Mouse (Mus musculus): ENCODE data around the gene Ace3.
"Not testable (repeated sequence)": the region's sequence is repeated elsewhere in the genome, so short reads cannot be mapped to it uniquely, and the experiment has no call there.

Ace3 gene

DNA sequence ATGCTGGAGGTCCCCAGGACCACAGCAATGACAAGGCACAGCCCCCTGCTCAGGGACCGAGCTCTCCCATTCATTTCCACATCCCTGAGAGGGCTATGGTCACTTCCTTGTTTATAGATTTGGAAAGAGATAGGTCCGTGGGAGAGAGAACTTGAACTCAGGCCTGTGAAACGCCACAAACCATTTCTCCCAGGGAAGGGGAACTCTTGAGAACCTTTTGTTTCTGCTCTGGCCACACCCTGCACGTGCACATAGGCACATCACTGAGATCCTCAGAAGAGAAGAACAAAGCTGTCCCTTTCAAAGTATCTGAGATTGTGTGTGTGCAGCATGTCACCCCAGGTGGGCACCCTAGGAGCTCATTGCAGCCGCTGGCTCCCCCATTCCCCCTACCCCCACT, 15.8 kb upstream of the Ace3 start:
- DNase-seq (ENCODE audit: low read depth, low spot score) = no peak

DNA sequence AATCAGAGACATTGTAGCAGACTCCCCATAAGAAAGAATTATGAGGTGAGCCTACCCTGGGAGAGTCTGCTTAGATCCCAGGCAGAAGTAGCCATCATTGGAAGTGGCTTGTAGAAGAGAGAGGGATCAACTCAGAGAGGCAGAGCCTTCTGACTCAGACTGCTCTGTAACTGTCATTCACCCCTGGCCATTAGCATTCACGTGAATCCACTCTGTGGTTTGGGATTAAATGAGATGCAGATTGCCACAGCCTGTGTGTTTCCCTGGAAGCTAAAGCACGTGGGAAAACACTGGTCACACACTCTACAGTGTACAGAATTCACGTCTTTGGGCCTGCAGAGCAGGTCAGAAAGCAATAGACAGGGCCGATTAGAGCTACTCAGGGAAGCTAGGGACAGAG, 10.0 kb upstream of the Ace3 start:
- no peak for DNase-seq (ENCODE audit: low read depth, low spot score)

DNA sequence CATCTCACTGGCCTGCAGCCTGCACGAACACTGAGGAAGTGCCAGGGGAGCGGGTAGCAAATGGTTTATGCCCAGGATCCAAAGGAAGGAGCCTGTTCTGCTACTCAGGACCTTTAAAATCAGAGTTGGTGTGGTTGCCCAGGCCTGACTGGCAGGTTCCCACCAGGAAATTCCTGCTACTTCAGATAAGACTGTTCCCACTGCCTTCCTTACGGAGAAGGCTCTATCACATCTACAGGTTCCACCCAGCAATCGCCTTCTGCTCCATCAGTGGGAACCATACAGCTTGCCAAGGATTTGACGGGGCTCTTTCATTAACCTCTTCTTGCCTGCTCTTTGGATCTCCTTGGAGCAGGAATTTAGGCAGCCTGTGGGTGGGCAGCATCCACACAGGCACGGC, 7.0 kb upstream of the Ace3 start:
- DNase-seq (ENCODE audit: low read depth, low spot score) = no peak

DNA sequence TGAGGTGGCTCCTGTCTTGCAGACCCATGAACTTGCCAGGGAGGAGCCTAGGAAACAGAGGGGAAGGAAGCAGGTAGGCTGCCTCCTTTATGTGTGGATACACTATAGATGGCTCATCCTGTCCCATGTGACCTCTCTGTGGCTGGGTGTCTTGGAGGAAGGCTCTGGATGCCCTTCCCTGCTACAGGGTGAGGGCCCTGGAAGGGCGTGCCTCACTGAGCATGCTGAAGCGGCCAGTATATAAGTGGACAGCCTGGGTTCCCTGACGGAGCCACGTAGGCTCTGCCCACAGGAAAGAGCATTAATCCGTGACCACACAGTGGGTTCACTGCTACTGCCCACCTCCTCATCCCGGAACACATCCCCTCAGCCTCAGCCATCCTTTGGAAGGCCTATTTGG, 5.0 kb upstream of the Ace3 start:
- no peak for DNase-seq (ENCODE audit: low read depth, low spot score)

DNA sequence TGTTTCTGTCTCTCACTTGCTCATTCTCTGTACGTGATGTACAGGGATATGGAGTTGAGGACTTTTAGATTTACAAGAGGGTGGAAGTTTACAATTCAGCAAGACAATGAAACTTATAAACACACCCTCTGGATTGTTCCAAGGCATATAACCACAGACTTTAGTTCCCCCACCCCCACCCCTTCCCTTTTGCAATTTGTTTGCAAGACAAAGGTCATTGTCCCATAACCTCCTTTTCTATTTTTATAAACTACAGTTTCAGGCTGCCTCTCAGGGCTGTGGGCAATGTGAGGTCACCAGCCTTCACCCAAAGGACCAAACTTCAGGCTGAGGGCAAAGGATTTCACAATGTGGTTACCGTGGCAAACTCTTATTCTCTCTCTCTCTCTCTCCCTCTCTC, 4.2 kb upstream of the Ace3 start:
- no peak for DNase-seq (ENCODE audit: low read depth, low spot score)

DNA sequence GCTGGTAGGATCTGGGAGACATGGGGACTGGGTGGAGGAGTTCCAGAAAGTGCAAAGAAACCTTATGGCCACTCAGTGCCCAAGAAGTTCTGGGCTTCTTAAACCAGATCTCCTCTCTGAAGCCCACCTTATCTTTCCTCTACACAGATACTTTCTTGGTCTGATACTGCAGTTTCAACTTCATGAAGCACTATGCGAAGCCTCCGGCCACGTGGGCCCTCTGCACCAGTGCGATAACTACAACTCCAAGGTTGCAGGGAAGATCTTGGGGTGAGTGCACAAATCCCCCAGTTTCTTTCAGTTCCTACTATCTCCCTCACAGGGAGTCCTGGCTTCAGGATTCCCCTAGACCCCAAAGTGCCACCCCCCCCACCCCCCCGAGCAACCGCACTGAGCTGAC, 5.6 kb downstream of the Ace3 start:
- no peak for DNase-seq (ENCODE audit: low read depth, low spot score)

DNA sequence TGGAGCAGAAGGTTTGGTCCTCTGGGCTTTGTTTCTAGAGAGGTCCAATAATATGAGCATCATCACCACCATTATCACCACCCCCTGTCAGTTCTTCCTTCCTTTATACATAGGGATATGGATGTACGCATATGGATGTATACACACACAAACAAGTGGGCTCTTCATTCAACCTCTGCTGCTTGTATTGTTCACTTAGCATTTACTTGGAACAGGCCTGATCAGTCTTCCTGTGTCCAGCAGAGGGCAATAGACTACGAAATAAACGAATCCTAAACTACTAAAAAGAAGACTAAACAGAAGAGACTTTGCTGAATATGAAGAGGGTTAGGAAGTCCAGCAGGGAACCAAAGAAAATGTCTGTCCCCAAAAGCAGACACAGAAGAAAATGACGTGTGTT, 7.2 kb downstream of the Ace3 start:
- peak; percentile 17 for DNase-seq (ENCODE audit: low read depth, low spot score)

DNA sequence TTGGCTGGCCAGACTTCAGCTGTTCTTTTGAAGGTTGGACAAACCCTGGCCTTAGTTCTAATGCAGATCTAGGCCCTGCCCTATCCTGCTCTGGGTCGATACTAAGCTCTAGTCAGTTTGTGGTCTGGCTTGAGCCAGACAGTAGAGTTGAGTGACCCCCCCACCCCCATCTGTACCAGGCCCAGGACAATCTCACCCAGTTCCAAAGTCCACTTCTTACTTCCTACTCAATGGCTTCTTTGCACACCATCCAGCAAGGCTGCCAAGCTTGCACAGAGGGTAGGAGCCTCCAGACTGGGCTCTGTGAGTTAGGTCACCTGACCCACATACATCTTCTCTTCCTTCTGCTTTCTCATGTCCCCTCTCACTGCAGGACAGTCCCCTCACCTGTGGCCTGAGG, 10.1 kb downstream of the Ace3 start:
- DNase-seq (ENCODE audit: low read depth, low spot score) = no peak

DNA sequence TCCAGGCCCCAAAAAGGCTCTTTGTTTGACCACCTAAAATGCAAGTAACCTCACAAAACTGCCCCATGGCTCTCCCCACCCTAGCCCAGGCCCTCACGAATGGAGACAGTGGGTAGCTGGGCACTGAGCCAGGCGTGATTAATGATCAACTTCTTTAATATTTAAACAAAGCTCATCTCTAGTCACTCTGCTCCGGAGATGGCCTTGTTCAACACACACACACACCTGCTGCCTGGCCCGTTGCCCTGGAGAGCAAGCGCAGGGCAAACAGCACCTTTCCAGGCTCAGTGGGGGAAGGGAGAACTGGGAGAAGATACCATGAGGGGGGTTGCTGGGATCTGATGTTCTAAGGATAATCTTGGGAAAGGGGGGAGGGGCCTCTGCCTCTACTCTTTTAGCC, 11.5 kb downstream of the Ace3 start:
- no peak for DNase-seq (ENCODE audit: low read depth, low spot score)

DNA sequence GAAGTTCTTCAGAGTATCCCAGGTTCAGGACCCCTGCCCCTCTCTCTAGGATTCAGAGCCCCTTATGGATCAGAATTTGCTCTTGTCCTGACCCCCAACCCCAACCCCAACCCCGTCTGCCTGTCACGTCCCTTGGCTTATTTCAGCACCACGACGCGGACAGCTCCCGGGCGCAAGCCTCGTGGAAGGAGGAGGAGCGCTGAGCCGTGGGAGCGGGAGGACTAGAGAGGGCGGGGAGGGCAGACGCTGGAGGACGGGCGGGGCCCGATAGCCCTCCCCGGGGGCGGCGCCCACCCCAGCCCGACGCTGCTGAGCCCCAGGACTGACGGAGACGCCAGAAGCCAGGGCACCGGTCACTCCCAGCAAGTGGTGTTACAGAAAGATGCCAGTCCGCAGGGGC, 13.3 kb downstream of the Ace3 start, which contains the start of gene Kcnh6:
Kcnh6 (plus strand) TSS at position 304 of the 400 bp plus-strand sequence.
- no peak for DNase-seq (ENCODE audit: low read depth, low spot score)

DNA sequence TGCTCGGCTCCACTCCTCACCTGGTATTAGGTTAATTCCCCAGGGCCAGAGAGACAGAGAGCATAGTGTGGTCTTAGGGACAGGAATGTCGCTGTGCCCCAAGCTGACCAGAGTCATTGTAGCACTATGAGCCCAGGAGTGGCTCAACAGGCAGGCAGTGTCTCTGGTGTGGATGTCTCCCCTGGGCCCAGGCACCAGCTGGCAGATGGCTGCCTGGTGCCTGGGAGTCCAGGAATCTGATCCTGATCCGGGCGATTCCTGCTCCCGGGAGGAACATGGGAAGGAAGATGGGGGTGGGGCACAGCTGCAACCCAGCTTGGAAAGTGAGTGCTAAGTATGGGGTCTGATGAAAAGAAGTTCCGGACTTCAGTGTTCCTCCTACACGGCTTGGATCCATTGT, 18.2 kb downstream of the Ace3 start:
- no peak for DNase-seq (ENCODE audit: low read depth, low spot score)

DNA sequence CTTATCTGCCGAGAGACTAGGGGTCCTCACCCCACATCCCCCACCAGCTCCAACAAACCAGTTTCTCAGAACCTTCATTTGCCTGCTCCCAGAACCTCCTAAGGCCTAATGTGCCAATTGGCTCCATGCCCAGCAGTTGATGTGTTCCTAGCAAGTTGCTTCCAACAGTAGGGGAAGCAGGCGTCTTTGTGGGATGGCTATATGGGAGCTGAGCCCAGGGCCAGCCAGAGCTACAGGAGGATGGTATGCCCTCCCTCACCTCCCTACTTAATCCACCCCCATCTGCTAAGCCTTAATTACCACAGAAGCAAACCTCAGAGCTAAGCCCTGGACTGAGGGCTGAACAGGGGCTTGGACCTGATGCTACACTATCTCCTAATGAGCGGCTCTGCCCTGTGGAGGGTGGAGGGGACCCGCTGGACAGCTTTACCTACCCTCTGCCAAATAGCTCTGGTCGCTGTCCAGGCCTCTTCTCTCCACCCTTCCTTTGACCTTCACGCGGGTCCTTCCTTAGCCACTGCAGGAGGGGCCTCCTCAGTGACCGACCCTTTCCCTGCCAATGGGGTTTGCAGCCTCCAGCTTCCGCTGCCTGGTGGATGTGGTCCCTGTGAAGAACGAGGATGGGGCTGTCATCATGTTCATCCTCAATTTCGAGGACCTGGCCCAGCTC, 19.2 kb downstream of the Ace3 start:
- DNase-seq (ENCODE audit: low read depth, low spot score) = peak; percentile 40

DNA sequence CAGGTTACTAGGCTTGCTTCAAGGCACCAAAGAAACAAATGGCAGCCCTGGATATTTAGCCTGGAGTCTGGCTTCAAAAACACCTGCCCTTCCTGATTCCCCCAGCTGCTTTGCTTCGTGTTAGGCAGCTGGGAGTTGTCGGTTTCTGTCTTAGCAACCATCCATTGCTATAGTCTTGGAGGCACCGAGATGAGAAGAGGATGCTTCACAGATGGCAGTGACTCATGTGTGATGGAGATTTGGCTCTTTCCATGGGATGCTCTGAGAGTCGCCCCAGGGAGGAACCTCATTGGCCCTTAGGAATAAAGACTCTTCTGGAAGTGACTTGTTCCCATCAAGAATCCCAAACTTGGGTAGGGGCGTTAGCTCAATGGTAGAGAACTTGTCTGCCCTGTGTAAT, 22.0 kb downstream of the Ace3 start:
- peak; percentile 54 for DNase-seq (ENCODE audit: low read depth, low spot score)

DNA sequence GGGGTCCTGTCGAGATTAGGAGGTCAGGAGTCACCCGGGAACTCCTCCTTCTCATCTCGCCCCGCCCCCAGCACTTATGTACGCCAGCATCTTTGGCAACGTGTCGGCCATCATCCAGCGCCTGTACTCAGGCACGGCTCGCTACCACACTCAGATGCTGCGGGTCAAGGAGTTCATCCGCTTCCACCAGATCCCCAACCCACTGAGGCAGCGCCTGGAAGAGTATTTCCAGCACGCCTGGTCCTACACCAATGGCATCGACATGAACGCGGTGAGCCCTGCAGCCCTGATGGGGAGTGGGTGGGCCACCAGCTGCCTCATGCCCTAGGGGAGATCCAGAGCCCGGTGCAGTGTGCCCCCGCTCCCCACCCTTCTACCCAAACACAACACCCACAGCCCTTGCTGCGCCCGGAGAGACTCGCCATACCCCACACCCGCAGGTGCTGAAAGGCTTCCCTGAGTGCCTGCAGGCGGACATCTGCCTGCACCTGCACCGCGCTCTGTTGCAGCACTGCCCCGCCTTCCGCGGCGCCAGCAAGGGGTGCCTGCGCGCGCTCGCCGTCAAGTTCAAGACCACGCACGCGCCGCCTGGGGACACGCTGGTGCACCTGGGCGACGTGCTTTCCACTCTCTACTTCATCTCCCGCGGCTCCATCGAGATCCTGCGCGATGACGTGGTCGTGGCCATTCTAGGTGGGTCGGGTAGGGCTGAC, 25.7 kb downstream of the Ace3 start:
- DNase-seq (ENCODE audit: low read depth, low spot score) = peak; percentile 36

DNA sequence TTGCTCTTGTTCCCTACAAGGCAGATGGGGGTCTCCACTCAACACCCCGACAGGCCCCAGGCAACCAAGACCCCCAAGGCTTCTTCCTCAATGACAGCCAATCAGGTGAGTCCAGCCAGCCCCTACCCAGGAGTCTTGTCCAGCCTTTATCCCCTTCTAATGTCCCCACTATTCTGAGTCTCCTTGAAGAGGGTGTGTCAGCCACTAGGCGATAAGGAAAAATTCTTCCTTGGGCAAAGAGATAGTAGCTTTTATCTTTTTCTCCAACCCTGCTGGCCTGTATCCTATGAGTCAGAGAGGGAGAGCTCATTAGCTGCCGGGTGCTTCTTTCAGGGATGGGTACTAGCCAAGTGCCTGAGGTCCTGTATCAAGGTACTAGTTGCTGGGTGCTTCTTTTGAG, 31.3 kb downstream of the Ace3 start:
- DNase-seq (ENCODE audit: low read depth, low spot score) = no peak

DNA sequence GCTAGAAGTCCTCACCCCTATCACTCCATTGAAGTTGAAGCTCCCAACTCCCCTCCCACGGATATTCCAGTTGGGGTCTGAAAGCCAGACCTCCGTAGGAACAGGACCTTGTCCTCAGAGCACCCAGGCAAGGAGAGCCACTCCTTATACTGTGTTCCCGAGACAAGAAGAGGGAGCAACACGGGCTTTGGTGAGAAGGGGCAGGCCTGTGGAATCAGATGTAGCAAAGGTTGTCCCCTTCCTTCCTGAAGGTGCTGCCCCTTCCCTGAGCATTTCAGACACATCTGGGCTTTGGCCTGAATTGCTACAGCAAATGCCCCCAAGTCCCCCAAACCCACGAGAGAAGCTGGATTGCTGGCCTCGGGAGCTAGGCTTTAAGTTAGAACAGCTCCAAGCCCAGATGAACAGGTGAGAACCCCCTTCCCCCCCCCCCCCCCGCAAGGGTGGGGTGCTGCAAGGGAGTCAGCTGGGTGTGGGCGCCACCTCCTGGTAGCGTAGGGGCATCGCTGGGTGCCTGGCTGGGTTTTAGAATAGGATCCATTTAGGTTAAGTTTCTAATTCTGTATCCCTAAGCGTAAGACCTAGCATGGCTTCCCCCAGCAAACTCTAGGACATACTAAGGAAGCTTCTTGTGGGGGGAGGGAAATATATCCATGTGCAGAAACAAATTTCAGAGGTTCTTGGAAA, 32.1 kb downstream of the Ace3 start:
- peak; percentile 21 for DNase-seq (ENCODE audit: low read depth, low spot score)

DNA sequence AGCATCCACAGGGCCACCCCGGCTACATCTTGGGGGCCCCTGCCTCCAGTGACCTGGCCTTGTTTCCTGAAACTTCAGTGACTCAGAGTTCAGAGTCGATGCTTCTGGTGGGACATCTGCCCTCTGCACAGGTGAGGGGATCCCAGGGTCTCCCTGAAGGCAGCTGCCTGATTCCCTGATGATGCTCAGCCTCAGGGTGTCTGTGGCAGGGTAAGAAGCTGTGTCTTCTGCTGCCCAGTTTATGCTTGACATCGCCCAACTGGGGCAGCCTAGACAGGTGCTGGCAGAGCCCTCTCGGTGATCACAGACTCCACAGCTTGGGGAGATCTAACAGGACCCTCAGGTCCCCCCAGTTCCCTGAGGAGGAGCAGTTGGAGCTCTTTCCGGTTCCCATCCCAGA, 33.1 kb downstream of the Ace3 start:
- no peak for DNase-seq (ENCODE audit: low read depth, low spot score)

DNA sequence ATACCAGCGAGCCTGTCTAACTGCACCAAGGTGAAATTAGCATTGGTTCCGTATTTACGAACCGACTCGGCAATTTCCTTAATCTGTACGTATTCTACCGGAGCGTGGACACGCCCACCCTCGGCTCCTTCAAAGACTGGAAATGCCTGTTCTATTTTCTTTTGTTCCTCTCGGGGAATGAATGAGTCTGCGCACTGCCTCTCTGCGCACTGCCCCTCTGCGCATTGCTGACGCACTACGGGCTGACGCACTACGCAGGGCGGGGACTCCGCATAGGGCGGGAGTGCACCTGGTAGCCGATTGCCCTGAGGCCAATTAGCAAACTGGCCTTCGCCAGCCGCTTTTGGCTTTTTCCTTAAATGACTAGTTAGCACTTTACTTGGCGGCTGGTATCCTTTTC, 37.6 kb downstream of the Ace3 start:
- DNase-seq (ENCODE audit: low read depth, low spot score) = not testable (repeated sequence)

DNA sequence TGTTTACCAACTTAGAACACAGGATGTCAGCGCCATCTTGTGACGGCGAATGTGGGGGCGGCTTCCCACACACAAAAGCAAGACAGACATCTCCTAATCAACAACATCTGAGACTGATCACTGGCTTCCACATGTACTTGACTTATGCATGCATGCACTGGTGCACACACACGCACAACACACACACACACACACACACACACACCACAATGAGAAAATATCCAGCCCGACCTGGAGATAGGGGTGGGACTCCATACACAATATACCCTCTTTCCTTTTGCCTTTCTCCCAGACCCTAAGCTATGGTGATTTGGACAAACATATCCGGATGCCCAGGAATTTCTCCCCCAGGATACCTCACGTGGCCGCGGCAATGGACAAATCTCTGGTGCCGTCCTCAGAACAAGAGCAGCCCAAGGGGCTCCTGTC, 39.0 kb downstream of the Ace3 start:
- DNase-seq (ENCODE audit: low read depth, low spot score) = peak; percentile 31

DNA sequence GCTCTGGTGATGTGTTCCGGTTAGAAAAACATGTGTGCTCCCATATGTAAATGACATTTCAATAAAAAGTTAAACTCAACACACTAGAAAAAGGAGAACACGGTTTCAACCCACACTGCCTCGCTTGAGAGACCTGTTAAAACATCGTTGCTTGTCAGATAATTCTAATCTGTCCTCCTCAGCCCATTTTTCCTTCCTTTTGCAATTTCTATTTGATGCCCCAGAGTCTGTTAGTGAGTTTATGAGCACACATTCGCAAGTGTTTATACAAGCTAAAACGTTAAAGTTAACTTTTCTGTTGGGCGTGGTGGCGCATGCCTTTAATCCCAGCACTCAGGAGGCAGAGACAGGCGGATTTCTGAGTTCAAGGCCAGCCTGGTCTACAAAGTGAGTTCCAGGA, 40.5 kb downstream of the Ace3 start:
- no peak for DNase-seq (ENCODE audit: low read depth, low spot score)

DNA sequence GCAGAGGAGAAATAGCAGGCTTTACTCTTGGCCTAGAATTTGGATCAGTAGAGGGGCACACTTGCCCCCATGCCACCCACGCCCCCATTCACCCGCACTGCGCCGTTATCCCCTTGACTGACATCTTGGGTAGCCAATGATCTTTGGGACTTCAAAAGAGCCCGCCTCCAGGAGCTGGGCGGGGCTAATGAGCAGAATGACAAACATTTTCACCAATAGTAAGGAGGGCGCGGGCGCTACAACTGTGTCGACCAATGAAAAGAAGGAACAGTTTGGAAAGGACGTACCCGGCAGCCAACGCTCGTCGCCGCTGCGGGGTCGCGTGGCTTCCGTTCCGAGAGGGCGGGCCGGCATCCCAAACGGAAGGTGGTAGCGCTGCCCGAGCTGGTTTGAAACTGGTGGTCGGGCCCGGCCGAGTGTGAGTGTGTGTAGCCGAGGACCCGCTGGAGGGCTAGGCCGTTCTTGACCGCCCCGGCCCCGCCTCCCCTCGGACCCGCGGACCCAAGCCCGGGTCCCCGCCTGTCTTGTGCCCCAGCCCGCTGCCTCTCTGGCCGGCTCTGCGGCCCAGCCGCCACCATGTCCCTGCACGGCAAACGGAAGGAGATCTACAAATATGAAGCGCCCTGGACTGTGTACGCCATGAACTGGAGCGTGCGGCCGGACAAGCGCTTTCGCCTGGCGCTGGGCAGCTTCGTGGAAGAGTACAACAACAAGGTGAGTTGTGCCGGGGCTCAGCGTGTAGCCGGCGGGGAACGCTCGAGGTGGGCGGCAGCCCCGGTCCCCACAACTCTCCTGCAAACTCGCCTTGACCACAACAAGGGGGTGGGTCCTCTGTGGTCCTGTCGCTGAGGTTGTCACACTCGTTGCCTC, 42.3 kb downstream of the Ace3 start, which contains the start of gene Dcaf7:
Dcaf7 (plus strand) TSS at position 325 of the 870 bp plus-strand sequence.
- peak; percentile 97 for DNase-seq (ENCODE audit: low read depth, low spot score)

DNA sequence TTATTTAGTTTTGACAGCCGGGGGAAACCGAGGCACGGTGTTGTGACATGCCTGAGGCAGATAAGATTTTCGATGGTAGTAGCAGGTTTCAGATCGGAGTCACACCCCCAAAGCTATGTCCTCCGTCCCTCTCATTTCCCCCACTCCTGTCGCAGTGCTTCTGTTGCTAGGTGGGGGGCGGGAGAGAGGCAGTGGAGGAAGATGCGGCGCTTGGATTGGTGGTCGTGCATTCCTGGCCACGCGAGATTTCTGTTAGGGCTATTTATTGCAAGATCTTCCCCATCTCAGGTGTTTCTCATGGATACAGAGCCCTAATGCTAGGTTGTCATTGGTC, 42.9 kb downstream of the Ace3 start:
- DNase-seq (ENCODE audit: low read depth, low spot score) = peak; percentile 90

All from telencephalon, adult 2 months (tissue).